Mouse (Mus musculus): ENCODE data around the gene Pirt.

The Pirt gene

DNA sequence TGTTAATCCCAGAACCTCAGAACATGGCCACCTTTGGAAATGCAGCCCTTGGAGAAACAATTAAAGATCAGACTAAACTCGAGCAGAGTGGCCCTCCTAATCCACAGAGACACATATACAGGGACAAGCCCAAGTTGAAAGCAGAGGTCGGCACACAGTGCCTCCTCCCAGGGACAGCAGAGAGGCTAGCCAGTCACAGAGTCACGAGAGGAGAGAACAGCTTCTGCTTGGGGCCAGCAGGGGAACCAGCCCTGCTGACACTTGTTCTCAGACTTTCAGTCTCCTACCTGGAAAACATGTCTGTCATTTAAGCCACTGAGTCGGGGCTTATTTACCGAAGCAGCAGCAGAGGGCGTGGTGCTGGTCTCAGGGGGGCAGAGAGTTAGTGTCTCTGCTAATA lies 34.7 kb downstream of the Pirt start:
- no peak for DNase-seq (ENCODE audit: low spot score in 2 of 2)

DNA sequence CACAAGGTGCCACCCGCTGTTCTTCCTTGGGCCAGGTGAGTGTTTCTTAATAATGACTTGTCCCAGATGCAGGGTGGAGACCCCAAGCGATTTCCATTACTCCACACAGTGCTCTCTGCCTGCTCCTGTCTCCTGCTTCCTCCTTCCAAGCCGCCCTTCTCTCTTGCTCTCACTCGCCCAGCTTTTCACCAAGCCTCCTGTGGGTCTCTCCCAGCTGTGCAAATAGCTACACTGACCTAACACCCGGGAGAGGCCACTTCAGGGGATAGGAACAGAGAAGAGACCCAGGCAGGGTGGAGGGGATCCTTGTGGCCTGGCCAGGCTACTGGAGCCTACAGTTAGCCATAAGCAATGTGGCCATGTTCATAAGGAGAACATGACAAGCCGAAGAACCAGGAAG lies 35.1 kb downstream of the Pirt start:
- no peak for DNase-seq (ENCODE audit: low spot score in 2 of 2)

DNA sequence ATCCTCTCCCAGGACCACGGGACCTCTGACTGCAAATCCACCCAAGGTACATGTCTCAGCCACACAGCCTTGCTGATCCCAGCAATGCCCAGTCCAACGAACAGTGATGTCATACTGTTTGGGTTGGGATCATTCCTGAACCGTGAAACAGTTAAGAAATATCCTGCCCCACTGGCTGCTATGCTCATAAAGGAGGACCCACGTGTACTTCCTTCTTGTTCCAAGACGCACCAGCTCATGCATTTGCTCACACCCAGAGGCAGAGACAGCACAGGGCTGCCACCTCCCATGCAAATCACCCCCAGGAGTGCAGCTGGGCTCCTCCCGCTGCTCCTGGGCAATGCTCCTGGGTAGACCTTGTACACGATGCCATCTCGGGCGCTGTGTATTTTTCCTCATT lies 44.5 kb downstream of the Pirt start, which contains the start of gene Tmem238l:
Tmem238l (plus strand) TSS at position 336 of the 400 bp plus-strand sequence.
- DNase-seq (ENCODE audit: low spot score in 2 of 2), result no peak

DNA sequence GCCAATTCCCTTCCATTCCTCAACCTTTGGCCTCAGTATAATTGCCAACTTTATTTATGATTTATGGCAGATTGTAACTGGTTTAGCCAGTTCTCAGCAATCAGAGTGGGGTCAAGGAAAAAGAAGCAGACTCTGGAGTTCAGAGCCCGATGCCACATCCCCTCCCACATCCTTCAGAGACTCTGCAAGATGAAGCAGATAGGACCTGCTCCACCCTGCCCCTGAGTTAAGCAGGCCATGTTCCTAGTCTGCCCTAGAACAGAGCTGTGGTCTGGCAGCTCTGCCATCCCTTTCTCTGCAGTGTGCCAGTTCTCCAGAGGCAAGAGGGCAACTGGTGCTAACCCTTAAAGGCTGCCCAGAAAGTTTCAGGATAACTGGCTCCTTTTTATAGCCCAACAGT lies 49.0 kb downstream of the Pirt start:
- DNase-seq (ENCODE audit: low spot score in 2 of 2), result no peak

DNA sequence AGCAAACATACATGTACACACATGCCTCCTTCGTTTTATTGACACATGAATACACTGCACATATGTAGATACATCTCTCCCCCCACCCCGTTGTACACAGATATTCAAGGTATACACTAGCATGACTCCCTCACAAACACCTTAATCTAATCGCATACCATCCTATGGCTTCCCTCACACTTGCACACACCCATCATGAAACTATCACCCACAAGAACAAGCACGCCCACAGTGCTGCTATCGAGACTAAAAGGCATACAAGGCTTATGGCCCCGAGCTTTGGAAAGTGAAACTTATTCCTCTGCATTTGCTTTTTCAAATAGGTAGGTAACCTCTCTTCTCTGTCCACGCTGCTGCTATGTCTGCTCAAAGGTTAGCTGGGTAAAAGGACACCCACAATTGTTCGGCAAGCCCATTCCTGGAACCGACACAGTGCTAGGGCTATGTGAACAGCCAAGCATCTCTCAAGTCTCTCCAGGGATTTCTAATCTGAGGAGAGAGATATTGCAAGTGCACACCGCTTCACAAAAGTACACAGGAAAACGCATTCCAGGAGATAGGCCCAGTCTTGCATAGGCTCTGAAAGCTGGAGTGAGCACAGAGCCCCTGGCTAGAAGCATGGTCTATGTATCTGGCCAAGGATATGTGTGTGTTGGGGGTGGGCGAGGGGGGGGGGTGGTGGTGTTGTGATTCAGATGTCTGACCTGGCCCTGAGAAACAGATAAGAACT lies 49.8 kb downstream of the Pirt start:
- no peak for DNase-seq (ENCODE audit: low spot score in 2 of 2)

DNA sequence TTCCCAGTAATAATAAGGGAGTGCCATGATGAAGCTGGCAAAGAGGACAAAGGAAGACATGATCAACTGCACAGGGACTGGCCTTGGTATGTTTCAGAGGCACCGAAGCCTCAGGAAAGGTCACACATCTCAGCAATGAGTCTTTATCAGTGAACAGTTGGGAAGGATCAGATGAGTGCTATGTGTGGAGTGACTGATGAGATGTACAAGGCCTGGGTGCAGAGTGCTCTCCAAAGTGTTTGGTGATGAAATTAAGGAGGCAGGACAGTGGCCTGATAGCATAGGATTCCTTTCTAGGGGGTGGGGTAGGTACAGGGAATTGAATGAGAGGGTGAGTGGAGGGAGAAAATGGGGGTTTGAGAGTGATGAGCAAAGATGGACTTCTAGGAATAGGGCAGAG lies 51.7 kb downstream of the Pirt start:
- DNase-seq (ENCODE audit: low spot score in 2 of 2), result no peak

DNA sequence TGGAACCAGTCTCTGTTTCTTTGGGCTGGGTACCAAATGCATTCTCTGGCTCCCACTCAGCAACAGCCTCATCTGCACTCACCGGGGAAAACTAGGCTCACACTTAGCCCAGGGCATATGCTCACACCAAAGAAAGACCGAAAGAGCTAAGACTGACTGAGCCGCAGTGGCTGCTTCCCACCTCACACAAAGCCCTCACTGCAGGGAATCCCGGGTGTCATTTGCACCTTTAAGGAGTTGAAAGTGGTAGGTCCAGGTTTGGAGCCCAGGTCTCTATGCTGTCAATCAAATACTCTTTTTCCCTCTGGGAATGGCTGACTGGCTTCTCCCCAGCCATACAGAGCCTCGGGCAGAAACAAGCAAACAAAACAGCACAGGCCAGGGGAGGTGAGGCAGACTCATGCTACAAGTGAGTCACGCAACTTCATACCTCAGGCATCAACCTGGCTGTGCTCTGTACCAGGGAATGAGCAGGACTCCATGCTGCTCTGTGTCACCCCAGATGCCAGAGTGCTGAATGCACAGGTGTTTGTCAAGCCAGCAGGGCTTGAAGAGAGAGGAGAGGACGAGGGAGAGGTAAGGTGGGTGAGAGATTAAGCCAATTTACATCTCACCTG lies 54.8 kb downstream of the Pirt start:
- no peak for DNase-seq (ENCODE audit: low spot score in 2 of 2)

DNA sequence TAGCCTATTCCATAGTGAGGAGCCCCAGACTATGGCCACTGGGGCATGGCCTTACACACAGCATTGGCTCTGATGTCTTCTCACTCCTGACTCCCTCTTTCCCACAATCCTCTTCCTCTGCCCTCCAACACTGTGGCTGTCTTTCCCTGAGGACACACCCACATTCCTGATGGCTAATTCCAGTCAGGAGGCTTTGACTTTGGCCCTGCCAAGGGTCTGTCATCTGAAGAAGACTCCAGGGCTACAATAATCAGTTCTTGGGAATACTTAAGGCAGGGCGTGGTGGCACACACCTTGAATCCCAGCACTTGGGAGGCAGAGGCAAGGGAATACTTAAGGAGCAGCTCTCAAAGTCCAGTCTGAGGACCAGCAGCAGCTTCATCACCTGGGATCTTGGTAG lies 56.8 kb downstream of the Pirt start:
- DNase-seq (ENCODE audit: low spot score in 2 of 2), result no peak

DNA sequence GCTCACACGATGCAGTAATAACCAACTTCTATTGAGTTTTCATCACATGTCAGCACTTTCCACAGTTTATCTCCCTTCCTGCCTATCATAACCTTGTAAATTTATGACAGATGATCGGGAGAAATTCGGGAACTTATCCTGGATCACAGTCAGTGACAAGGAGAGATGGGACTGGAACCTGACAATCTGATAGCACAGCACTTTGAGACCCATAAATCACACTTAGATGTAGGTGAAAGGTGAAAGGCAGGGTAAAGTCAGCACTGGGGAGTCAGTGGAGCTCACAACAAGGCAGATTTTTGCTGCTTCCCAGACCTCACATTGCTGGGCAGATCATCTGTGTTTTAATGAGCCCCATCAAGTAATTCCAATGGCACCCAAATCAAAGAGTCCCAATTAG lies 61.7 kb downstream of the Pirt start:
- DNase-seq (ENCODE audit: low spot score in 2 of 2), result no peak

DNA sequence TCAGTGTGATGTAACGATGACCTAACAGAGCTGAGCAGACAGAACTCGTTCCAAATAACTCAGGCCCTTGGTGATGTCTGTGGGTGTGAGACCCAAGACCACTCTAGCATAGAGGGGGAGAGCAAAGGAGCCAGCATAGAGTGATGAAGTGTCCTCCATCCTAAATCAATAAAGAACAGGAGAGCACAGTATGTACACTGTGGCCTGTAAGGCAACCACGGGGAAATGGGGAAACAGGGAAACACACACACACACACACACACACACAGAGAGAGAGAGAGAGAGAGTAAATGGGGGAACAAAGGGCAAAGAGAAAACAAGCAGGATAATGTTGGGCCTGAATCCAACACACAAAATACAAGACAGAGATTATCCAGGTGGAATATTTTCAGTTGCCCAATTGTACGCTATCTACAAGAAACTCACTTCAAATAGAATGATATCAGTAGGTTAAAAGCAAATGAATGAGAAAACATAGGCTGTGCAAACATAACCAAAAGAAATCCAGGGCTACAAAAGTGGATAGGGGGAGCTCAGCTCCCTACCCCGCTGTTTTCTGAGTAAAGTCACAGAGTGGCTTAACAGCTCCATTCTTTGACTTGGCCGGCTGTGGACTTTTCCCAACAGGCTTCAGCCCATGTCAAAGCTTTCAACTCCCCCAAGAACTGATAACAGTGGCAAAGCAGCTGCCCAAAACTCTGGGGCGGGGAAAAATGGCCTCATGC lies 64.0 kb downstream of the Pirt start:
- DNase-seq (ENCODE audit: low spot score in 2 of 2), result no peak
